Mouse (Mus musculus): ENCODE data around the gene Daw1. TPM values are rescaled to one million over a fixed set of nuclear protein-coding genes. Genes with fewer than 3 reads are reported as not detected.

The Daw1 gene
- not detected for polyA plus RNA-seq (2014; fragmentation: Illumina TruSeq; extraction: RNeasy Lipid Tissue Mini Kit (QIAGEN cat#74804); ENCODE audit: low replicate concordance)

GRCm38 (mm10) chr1:83159603-83160002 lies at the start of gene Daw1:
Gene Daw1 (plus strand): TSS chr1:83159752.

GRCm38 (mm10) chr1:83116447-83117137 lies 43.0 kb upstream of the Daw1 start, which contains the start of gene Ccl20:
Gene Ccl20 (plus strand): TSS chr1:83116766.

Other genes with a start within 250 kb of the Daw1 start
- 3.6 TPM for gene A030005L19Rik, start 246.4 kb upstream of the Daw1 start, polyA plus RNA-seq (2014; fragmentation: Illumina TruSeq; extraction: RNeasy Lipid Tissue Mini Kit (QIAGEN cat#74804); ENCODE audit: low replicate concordance)
- gene A030014E15Rik, start 234.8 kb upstream of the Daw1 start, polyA plus RNA-seq (2014; fragmentation: Illumina TruSeq; extraction: RNeasy Lipid Tissue Mini Kit (QIAGEN cat#74804); ENCODE audit: low replicate concordance) = not detected
- not detected for gene Gm6217, start 228.4 kb upstream of the Daw1 start, polyA plus RNA-seq (2014; fragmentation: Illumina TruSeq; extraction: RNeasy Lipid Tissue Mini Kit (QIAGEN cat#74804); ENCODE audit: low replicate concordance)
- not detected for gene A030003K21Rik, start 216.4 kb upstream of the Daw1 start, polyA plus RNA-seq (2014; fragmentation: Illumina TruSeq; extraction: RNeasy Lipid Tissue Mini Kit (QIAGEN cat#74804); ENCODE audit: low replicate concordance)
- not detected for gene Gm7544, start 203.7 kb upstream of the Daw1 start, polyA plus RNA-seq (2014; fragmentation: Illumina TruSeq; extraction: RNeasy Lipid Tissue Mini Kit (QIAGEN cat#74804); ENCODE audit: low replicate concordance)
- not detected for gene Gm47955, start 199.5 kb upstream of the Daw1 start, polyA plus RNA-seq (2014; fragmentation: Illumina TruSeq; extraction: RNeasy Lipid Tissue Mini Kit (QIAGEN cat#74804); ENCODE audit: low replicate concordance)
- gene Gm47959, start 159.2 kb upstream of the Daw1 start, polyA plus RNA-seq (2014; fragmentation: Illumina TruSeq; extraction: RNeasy Lipid Tissue Mini Kit (QIAGEN cat#74804); ENCODE audit: low replicate concordance) = not detected
- gene Slc19a3, start 121.3 kb upstream of the Daw1 start, polyA plus RNA-seq (2014; fragmentation: Illumina TruSeq; extraction: RNeasy Lipid Tissue Mini Kit (QIAGEN cat#74804); ENCODE audit: low replicate concordance) = 37.9 TPM
- not detected for gene Krtap28-10, start 117.3 kb upstream of the Daw1 start, polyA plus RNA-seq (2014; fragmentation: Illumina TruSeq; extraction: RNeasy Lipid Tissue Mini Kit (QIAGEN cat#74804); ENCODE audit: low replicate concordance)
- gene Gm47969, start 114.8 kb upstream of the Daw1 start, polyA plus RNA-seq (2014; fragmentation: Illumina TruSeq; extraction: RNeasy Lipid Tissue Mini Kit (QIAGEN cat#74804); ENCODE audit: low replicate concordance) = not detected
- not detected for gene A030005K14Rik, start 100.4 kb upstream of the Daw1 start, polyA plus RNA-seq (2014; fragmentation: Illumina TruSeq; extraction: RNeasy Lipid Tissue Mini Kit (QIAGEN cat#74804); ENCODE audit: low replicate concordance)
- not detected for gene Krtap28-13, start 98.8 kb upstream of the Daw1 start, polyA plus RNA-seq (2014; fragmentation: Illumina TruSeq; extraction: RNeasy Lipid Tissue Mini Kit (QIAGEN cat#74804); ENCODE audit: low replicate concordance)
- gene Ccl20, start 43.0 kb upstream of the Daw1 start, polyA plus RNA-seq (2014; fragmentation: Illumina TruSeq; extraction: RNeasy Lipid Tissue Mini Kit (QIAGEN cat#74804); ENCODE audit: low replicate concordance) = 13.9 TPM
- gene Sphkap, start 248.4 kb downstream of the Daw1 start, polyA plus RNA-seq (2014; fragmentation: Illumina TruSeq; extraction: RNeasy Lipid Tissue Mini Kit (QIAGEN cat#74804); ENCODE audit: low replicate concordance) = 1.3 TPM